Mouse (Mus musculus) megakaryocyte progenitor cell, adult 5-6 weeks (primary cell): ENCODE results near the gene Fads6. TPM values are rescaled to one million over a fixed set of nuclear protein-coding genes. Genes with fewer than 3 reads are reported as not detected.
A peak's percentile ranks its signal among the peaks of the same experiment; 100 is the strongest.

Experiments
- ATAC-seq: replicated peaks from 2 replicates; pipeline ENCODE4 v1.8.0; 2016; ENCODE audit warnings: mild to moderate bottlenecking, moderate TSS enrichment, inconsistent platforms; ENCODE audit not compliant: poor library complexity
- total RNA-seq, 2 experiments: library from RNA; stranded (forward) in 1 of 2; stranded (reverse) in 1 of 2; fragments of 157-497, 149-512 nt in 1 of 2; fragments of 200-1000 nt in 1 of 2; gene quantifications; 2 replicates each; pipeline versions ENCODE4 v1.2.3 to v1.2.4; 2015 to 2017

Fads6 gene
- total RNA-seq, 2 experiments from 2014 or later: 0.30 to 0.87 TPM

DNA sequence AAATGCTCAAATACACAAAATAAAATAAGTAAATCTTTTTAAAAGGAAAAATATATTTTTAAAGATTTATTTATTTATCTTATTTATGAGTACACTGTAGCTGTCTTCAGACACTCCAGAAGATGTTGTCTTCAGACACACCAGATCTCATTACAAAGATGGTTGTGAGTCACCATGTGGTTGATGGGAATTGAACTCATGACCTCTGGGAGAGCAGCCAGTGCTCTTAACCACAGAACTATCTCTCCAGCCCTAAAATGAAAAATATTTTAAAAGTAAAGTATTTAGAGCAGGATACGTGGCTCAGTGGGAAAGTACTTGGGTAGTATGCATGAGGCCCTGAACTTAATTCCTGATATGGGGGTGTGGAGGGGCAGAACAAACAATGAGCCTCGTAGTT, 3.9 kb upstream of the Fads6 start:
- ATAC-seq: no peak

DNA sequence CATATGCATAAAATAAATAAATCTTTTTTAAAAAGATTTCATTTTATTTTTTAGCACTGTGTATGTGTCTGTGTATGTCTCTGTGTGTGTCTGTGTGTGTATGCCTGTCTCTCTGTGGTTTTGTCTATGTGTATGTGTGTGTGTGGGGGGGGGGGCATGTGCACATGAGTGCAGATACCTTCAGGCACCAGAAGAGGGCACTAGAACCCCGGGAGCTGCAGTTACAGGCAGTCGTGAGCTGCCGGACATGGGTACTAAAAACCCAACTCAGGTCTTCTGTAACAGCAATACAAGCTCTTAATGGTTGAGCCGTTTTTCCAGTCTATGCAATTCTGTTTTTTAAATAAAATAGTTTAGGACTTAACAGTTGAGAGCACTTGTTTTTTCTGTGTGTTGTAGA, 3.3 kb upstream of the Fads6 start:
- no peak for ATAC-seq

DNA sequence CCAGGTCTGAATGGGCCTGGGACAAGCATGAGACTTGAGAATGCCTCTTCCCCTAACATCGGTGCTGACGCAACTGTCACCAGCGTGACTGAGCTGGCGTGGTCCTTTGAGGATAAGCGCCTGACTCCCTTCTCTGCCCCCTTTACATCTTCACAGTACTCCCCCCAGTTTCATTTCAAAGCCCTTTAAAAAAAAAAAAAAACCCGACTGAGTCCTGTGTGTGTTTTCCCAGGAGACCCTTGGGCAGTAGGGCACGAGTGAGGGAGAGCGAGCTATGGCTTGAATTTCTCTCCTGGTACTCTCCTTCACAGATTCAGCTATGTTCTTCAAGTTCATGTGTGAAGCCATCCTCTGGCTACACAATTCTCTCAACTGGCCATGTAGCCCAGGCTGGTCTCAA, 697 bp upstream of the Fads6 start:
- no peak for ATAC-seq

DNA sequence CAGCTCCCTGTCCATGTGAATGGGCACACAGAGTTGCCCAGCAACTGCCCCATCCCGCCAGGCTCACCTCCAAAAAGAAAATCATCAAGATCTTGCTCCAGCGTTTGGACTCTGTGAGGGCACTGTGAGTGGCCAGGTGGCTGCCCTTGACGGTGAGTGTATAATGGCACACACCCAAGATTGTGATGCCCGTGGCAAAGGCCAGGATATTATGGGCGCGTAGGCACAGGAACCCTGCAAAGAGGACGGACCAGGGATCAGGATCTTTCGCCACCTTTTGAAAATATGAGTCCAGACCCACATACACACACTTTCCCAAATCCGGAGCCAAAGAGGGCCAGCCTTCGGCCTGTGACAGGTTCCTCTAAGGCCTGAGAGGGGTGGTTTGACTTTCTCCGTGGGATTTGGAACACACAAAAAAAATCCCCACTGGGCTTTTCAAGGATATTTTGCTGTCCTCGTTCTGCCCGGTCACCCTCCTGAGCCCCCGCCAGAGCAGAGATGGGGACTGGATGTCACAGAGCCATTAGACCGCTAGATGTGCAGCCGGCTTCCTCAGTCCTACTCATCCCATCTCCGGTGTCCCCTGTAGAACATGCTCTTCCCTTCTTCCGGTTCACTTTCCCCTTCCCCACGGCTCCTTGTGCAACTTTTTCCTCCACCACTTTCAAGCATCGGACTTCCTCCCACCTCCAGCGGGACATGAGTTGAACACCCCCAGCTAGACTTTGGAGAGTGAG, 822 bp downstream of the Fads6 start:
- ATAC-seq: no peak

DNA sequence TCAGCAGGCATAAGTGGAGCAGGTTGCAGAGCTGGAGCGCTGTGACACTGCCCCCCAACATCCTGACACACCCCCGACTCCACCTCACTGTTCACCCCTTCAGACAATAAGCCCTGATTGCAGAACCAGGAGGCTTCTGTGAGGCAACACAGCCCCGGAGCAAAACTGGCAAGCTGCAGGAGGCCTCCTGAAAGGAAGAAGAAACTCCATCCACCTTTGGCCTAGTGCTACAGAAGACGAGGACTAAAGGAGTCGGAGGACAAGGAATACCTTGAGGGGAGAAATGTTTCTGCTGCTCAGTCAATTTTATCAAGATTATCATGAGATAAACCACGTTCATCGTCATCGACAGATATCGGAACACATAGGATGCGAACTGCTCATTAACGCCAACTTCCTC, 1.5 kb downstream of the Fads6 start:
- ATAC-seq: no peak

DNA sequence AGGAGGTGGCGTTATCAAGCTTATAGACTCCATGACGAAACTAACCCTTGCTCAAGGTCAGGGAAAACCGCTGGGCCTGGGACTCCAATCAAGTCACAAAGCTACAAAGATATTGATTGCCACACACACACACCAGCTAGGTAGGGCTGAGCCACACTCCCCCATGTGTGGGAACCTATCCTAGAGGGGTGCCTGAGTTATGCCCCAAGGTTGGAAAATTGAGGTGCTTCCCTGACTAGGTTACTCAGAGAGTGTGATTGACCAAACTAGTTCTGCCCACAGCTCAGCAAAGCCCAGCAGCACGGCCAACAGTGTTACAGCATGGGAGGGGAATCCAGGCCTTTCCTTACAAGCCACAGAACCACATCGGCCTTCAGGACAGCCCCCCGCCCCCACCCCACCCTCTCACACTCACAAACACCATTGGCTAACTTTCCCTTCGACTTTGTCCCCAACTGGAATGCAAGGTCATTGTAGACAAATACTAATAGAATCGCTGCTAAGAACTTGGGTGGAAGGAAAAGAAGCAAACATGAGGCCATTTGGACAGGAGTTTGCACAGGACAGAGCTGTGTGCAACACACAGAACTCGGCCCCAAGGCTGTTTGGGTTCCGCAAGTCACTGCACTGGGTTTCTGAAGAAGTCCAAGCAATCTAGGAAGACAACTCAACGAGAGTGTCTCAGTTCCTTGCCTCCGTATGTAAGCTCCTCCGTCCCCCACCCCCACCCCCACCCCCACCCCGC, 4.7 kb downstream of the Fads6 start:
- peak; percentile 24; the same call in 1 of the 2 replicates for ATAC-seq

GRCm38 (mm10) chr11:115291503-115291902, 6.0 kb downstream of the Fads6 start:
- ATAC-seq: no peak

- ATAC-seq: no peak
These were observed 6.5 kb downstream of the Fads6 start for GRCm38 (mm10) chr11:115290919-115291318.

DNA sequence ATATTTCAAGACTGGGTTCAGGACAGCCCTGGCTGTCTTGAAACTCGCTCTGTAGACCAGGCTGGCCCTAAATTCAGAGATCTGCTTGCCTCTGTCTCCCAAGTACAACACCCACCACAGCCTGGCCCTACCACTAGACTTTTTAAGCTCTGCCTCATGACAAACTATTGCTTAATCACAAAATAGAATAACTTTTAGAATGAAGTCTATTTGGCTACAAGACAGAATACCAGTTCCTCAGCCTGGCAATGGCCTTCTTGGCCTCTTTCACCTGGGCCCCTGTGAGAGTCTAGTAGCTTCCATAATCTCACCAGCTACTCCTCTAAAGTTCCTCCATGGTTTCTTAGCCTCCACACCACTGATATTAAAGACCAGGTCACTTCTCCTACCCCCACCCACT, 7.1 kb downstream of the Fads6 start:
- ATAC-seq: no peak

DNA sequence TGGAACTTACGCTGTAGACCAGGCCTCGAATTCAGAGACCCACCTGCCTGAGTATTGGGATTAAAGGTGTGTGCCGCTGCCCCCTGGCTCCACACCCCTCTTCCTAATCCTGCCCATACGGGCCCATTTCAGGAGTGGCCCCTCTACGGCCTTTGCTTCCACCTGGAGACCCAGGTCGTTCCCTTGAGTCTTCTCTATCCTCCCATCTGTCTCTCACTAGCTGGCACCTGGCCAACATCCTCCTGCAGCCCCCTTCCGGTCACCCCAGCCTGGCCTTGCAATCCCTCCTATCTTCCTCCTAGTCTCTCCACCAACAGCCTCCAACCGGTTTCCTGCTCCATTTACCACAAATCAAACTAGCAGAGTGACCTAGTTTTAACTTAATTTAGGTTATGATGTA, 7.6 kb downstream of the Fads6 start:
- ATAC-seq: no peak

DNA sequence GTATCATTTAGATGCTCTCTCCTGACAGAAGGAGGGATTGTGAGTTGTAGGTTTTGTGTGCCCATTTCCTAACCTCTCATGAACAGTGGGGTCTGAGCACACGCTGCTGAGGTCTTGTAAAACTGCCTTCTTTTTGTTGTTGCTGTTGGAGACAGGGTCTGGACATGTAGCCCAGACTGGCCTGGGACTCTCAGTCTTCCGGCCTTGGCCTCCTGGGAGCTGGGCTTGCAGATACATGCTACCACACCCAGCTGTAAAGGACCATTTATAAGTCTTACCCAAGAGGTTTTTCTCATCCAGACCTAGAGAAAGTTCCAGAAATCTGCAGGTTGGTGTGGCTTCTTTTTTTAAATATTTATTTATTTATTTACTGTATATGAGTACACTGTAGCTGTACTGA, 9.2 kb downstream of the Fads6 start:
- ATAC-seq: no peak

GRCm38 (mm10) chr11:115287386-115287785, 10.1 kb downstream of the Fads6 start:
- peak; percentile 40 for ATAC-seq

DNA sequence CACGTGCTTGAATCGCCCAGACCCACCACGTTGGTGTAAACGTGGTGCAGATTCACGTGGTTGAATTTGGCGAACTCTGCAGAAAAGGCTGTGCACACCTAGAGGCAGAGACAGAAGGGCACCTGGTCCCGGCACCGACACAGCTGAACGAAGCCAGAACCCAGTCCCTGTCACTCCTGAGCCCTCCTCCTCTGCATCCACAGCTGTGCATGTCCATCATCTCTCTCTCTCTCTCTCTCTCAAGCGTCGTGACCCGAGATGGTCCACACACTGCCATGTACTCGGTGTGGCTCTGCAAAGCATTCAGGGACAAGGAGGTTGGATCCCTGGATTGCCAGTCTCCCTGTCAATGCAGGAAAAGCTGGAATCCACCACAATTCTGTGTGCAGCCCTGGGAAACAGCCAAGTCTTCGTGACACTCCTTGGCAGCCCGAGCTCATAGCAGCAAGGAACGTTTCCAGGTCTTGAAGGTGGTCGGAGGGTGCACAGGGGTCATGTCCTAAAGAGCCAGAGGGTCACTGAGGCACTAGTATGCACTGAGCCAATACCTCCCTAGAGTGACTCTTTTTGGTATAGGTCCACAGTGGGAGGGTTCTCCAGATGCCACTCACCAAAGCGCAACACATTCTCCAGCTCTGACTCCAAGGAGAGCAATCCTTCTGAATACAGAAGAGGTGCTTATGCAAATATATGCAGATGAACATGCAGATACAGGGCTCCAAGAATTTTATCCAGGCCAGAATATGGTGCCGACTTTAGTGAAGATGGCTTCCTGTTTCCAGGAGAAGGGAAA, 11.1 kb downstream of the Fads6 start:
- ATAC-seq: no peak

GRCm38 (mm10) chr11:115285282-115285681, 12.2 kb downstream of the Fads6 start:
- ATAC-seq: peak; percentile 76

GRCm38 (mm10) chr11:115283891-115284620, 13.4 kb downstream of the Fads6 start:
- ATAC-seq: no peak

GRCm38 (mm10) chr11:115283486-115283765, 14.0 kb downstream of the Fads6 start:
- ATAC-seq: no peak

DNA sequence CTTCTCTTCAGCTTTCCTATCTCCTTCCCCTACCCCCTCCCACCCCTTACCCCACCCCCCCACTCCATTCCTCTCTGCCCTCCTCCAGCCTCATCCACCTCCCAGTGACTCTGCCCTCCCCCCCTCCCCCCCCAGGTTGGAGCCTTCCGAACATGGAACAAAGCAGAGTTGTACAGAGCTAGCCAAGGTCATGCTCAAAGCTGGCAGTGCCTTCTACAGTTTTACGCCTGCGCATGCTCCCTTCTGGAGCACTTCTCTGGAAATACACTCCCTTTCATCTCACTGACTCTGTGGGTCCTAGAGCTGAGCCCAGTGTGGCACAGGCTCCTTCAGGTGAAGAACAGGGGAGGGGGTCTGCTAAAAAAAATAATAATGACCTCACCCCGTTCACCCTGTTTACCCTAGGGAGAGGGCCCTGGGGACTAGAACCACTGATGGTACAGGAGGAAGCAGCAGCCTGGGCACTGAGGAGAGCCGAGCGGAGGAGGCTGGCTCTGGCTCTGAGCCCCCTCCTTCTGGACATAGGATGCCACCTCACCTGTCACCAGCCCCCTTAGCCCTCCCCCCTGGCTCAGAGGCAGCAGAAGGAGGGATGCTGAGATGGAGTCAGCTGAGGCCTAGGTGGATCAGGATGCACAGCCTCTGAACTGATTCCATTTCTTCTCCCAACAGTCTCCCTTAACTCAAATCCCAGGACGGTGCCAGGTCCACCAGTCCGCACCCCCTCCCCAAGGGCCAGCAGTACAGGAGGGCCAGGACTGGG, 14.6 kb downstream of the Fads6 start:
- no peak for ATAC-seq

- no peak for ATAC-seq
These were observed 15.2 kb downstream of the Fads6 start for GRCm38 (mm10) chr11:115282295-115282694.

GRCm38 (mm10) chr11:115279726-115280125, 17.7 kb downstream of the Fads6 start:
- peak; percentile 16; the same call in 1 of the 2 replicates for ATAC-seq

GRCm38 (mm10) chr11:115278176-115278575, 19.3 kb downstream of the Fads6 start:
- no peak for ATAC-seq
